Mouse (Mus musculus) layer of hippocampus, adult 2 months (tissue): ENCODE measurements around the gene Col23a1. TPM values are rescaled to one million over a fixed set of nuclear protein-coding genes. Genes with fewer than 3 reads are reported as not detected.

Source experiments
- DNase-seq, 2 experiments: peaks; one replicate each; pipeline ENCODE4 v3.0.0; 2022; ENCODE audit warnings: low spot score in 2 of 2
- H3K27ac ChIP-seq: fragments of 200-600 bp; 2 replicates; pipeline ENCODE4 v1.8.1; 2022
- H3K4me3 ChIP-seq: fragments of 200-600 bp; 2 replicates; pipeline ENCODE4 v1.8.1; 2022; ENCODE audit warnings: mild to moderate bottlenecking
- CTCF ChIP-seq: fragments of 200-600 bp; conservative IDR thresholded peaks from 2 replicates; pipeline ENCODE4 v1.8.1; 2022; ENCODE audit warnings: antibody characterized with exemption, mild to moderate bottlenecking, moderate library complexity
- total RNA-seq, 2 experiments: library from RNA; stranded (reverse); gene quantifications; 2 replicates each; pipeline ENCODE4 v1.2.3; 2021

Col23a1 gene
- total RNA-seq, 2 experiments from 2014 or later: 5.3 to 6.7 TPM

DNA sequence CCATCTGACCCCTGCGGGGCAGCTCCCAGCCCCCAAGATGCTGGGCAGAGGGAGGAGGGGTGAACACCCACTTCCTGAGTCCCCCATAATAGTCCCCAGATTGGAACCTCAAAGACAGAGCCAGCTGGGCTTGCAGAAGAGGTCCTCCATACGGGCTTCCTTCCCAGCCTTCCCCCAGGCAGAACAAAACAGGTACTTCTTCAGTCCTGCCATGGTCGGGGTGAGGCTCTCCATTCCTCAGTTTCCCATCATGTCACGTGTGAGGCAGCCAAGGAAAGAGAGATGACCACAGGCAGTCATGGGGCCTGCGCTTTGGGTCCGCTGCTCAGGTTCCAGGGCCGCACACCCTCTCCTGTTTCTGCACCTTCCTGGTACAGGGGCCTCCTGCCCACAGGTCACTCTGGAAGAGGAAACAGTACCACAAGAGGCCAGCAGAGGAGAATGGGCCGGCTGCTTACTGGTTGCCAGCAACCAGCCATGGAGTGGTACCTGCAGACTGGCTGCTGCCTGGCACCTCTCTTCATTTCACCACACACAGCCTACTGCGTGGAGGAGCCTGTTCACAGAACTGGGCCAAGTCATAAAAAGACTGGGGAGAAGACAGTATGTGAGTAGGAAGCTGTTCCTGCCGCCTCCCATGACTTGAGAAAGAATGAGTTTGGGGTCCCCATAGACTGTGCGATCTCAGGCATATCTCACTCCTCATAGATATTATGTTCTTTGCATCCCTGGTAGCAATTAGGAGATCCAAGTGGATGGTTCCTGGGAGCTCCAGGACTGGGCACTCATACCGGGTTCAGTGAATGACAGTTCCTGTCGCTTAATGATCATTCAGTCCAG lies 249.4 kb downstream of the Col23a1 start:
- no peak for TF ChIP-seq CTCF
- DNase-seq: no peak
- Histone ChIP-seq H3K27ac (no peak overlapping the region), H3K4me3 (no peak overlapping the region)

- DNase-seq: peak; percentile 93 to 98
- peak; percentile 96 for TF ChIP-seq CTCF
- Histone ChIP-seq H3K4me3 (no peak overlapping the region), H3K27ac (no peak overlapping the region)
Measured at GRCm38 (mm10) chr11:51539759-51540282, 250.1 kb downstream of the Col23a1 start.

GRCm38 (mm10) chr11:51542424-51542823 lies 252.7 kb downstream of the Col23a1 start:
- no peak for DNase-seq
- no peak for TF ChIP-seq CTCF
- H3K4me3 ChIP-seq: no peak overlapping the region

GRCm38 (mm10) chr11:51543487-51544050 lies 253.8 kb downstream of the Col23a1 start:
- Histone ChIP-seq H3K27ac (no peak overlapping the region), H3K4me3 (no peak overlapping the region)
- TF ChIP-seq CTCF: no peak
- DNase-seq: no peak

More at GRCm38 (mm10) chr11:51542424-51542823, 252.7 kb downstream of the Col23a1 start:
- H3K27ac ChIP-seq: no peak overlapping the region

GRCm38 (mm10) chr11:51544413-51544812 lies 254.7 kb downstream of the Col23a1 start:
- DNase-seq: no peak
- Histone ChIP-seq H3K27ac (no peak overlapping the region), H3K4me3 (no peak overlapping the region)
- no peak for TF ChIP-seq CTCF

- Histone ChIP-seq H3K4me3 (no peak overlapping the region), H3K27ac (no peak overlapping the region)
- no peak for DNase-seq
- TF ChIP-seq CTCF: no peak
Measured at GRCm38 (mm10) chr11:51545811-51546210, 256.1 kb downstream of the Col23a1 start.

DNA sequence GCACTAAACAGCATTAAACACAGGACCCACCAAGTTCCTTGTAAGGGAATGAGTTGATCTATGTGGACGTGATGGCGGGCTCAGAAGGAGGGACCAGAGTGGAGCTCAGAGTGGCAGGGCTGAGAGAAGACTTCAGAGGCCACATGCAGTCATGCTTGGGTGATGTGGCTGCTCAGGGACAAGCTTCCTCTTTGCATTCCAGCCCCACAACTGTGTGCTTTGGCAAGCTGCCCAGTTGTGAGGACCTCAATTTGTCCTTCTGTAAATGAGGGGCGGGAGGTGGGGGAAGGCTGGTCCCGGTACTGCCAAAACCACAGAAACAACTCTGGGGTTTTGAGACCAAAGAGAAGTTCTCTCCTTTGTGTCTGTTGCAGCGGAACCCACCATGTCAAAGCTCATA lies 261.5 kb downstream of the Col23a1 start:
- TF ChIP-seq CTCF: no peak
- no peak for DNase-seq
- no peak overlapping the region for H3K4me3 ChIP-seq
- H3K27ac ChIP-seq: no peak overlapping the region

DNA sequence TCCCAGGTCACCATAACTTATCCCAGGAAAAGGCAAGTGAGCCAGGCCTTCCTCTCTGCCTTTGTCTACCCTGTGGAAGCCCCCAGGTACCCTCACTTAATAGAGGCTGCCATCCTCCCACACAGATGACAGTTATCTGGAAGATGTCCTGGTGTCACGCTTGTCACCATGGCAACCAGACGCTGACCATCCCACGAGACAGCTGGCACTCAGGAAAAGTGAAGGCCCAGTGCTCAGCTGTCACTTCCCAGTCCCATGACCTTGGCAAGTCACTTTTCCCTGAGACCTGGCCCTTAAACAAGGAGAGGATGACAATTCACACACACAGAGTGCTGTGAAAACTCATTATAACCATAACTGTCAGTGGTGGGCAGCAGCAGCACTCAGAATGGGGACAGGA lies 262.4 kb downstream of the Col23a1 start:
- DNase-seq: no peak
- Histone ChIP-seq H3K4me3 (no peak overlapping the region), H3K27ac (no peak overlapping the region)
- no peak for TF ChIP-seq CTCF

GRCm38 (mm10) chr11:51554590-51554989 lies 264.9 kb downstream of the Col23a1 start:
- TF ChIP-seq CTCF: no peak
- no peak overlapping the region for H3K27ac ChIP-seq
- DNase-seq: no peak
- H3K4me3 ChIP-seq: peak overlapping the region; percentile 17; the same call in 1 of the 2 replicates

DNA sequence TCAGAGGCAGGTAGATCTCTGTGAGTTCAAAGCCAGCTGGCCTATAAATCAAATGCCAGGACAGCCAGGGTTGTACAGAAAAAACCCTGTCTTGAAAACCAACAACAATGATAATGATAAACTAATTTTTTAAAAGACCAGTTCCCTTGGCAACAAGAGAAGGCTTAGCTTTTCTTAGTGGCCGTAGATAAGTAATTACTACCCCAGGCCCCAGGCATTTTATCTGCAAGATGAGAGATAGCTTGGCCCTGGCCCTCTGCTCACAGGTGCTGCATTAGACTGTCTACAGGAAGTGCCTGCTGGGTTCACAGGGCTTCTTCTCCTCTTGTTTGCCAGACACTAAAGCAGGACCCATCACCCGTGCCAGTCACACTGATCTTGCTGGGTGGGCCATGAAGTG lies 265.3 kb downstream of the Col23a1 start:
- no peak overlapping the region for H3K27ac ChIP-seq
- no peak overlapping the region; the same call in 1 of the 2 replicates for H3K4me3 ChIP-seq

GRCm38 (mm10) chr11:51563276-51563675 lies 273.6 kb downstream of the Col23a1 start:
- DNase-seq: no peak
- TF ChIP-seq CTCF: no peak
- H3K27ac ChIP-seq: no peak overlapping the region
- no peak overlapping the region for H3K4me3 ChIP-seq

More for the DNA sequence above, 265.3 kb downstream of the Col23a1 start:
- TF ChIP-seq CTCF: no peak
- no peak for DNase-seq

DNA sequence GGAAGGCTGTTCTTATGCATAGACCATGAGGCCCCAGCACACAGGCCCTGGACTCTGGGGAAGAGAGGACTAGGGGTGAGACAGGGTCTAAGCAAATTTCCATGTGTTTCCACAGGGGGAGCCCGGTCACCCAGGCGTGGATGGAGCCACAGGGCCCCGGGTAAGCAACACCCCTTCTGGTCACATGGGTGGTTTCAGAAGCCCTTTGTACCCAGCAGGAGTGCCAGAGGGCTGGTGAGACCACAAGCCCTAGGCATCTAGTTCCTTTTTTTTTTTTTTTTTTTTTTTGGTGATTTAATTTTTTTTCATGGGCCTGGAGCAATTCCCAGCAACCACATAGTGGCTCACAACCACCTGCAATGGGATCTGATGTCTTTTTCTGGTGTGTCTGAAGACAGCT lies 275.3 kb downstream of the Col23a1 start:
- DNase-seq: no peak
- H3K27ac ChIP-seq: no peak overlapping the region
- TF ChIP-seq CTCF: no peak
- no peak overlapping the region for H3K4me3 ChIP-seq

DNA sequence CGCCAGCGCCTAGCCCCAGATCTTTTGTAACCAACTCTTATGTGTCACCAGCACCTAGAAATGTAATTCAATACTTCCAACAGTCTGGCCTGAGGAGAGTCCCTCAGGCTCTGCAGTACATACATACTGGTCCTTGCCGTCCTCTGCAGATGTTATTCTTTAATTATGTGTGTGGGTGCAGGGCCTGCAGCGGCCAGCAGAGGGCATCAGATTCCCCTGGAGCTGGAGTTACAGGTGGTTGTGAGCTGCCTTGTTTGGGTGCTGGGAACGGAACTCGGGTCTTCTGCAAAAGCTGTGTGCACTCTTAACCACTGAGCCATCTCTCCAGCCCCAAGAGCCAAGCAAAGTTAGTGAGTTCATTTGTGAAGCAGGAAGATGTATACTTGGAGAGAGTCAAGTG lies 276.2 kb downstream of the Col23a1 start:
- TF ChIP-seq CTCF: peak; percentile 53
- no peak overlapping the region for H3K27ac ChIP-seq
- no peak for DNase-seq
- no peak overlapping the region for H3K4me3 ChIP-seq
